Mouse (Mus musculus) liver, embryonic 14.5 days (tissue): Measurements from ENCODE around the gene Nepn. TPM values are rescaled to one million over a fixed set of nuclear protein-coding genes. Genes with fewer than 3 reads are reported as not detected.

ENCODE experiments used
- ATAC-seq: fragments of 200-750 bp; cut with Nextera tagmentation; 2 replicates; pipeline ENCODE4 v1.8.0; 2017; ENCODE audit warnings: moderate number of reproducible peaks, mild to moderate bottlenecking, moderate library complexity; ENCODE audit not compliant: insufficient read depth
- DNase-seq, 3 experiments: peaks; one replicate each; pipeline ENCODE4 v3.0.0-alpha.2; 2012 to 2013; ENCODE audit warnings: low read depth in 3 of 3, low spot score in 3 of 3
- H3K27ac ChIP-seq: fragments of 300-500 bp; sonication (generic); 2 replicates; pipeline ENCODE4 v1.5.1; 2014; ENCODE audit warnings: moderate library complexity, mild to moderate bottlenecking, control low read depth, inconsistent platforms
- H3K27me3 ChIP-seq: fragments of 300-500 bp; sonication (generic); 2 replicates; pipeline ENCODE4 v1.6.1; 2014; ENCODE audit warnings: mild to moderate bottlenecking, low read length, moderate library complexity; ENCODE audit not compliant: control insufficient read depth, insufficient read depth
- H3K36me3 ChIP-seq: fragments of 300-500 bp; sonication (generic); replicated peaks from 2 replicates; pipeline ENCODE4 v1.6.1; 2014; ENCODE audit warnings: low read depth; ENCODE audit not compliant: control insufficient read depth, insufficient read depth
- H3K4me1 ChIP-seq, 2 experiments: fragments of 200-500 bp in 1 of 2; fragments of 300-500 bp in 1 of 2; sonication (generic) in 1 of 2; replicated peaks; 2 replicates each; pipeline ENCODE4 v1.6.1; 2012 to 2014; ENCODE audit warnings: antibody characterized with exemption in 1 of 2, inconsistent platforms in 1 of 2, low read length in 1 of 2; ENCODE audit not compliant: control insufficient read depth in 2 of 2, insufficient read depth in 2 of 2
- H3K4me2 ChIP-seq: fragments of 300-500 bp; sonication (generic); 2 replicates; pipeline ENCODE4 v1.6.1; 2014; ENCODE audit warnings: low read depth, mild to moderate bottlenecking, control low read depth, moderate library complexity
- H3K4me3 ChIP-seq, 2 experiments: fragments of 200-500 bp in 1 of 2; fragments of 300-500 bp in 1 of 2; sonication (generic) in 1 of 2; 2 replicates each; pipeline ENCODE4 v1.5.1; 2012 to 2014; ENCODE audit warnings: low read depth in 2 of 2, low read length in 2 of 2, mild to moderate bottlenecking in 2 of 2, control low read depth in 1 of 2, inconsistent platforms in 1 of 2, moderate library complexity in 1 of 2; ENCODE audit not compliant: insufficient read depth in 1 of 2
- H3K9ac ChIP-seq: fragments of 300-500 bp; sonication (generic); replicated peaks from 2 replicates; pipeline ENCODE4 v1.6.1; 2014; ENCODE audit warnings: mild to moderate bottlenecking, control low read depth, moderate library complexity
- H3K9me3 ChIP-seq: fragments of 300-500 bp; sonication (generic); 2 replicates; pipeline ENCODE4 v1.6.1; 2016; ENCODE audit warnings: low read length, mixed read lengths; ENCODE audit not compliant: control insufficient read depth
- CTCF ChIP-seq: IDR thresholded peaks from 2 replicates; pipeline ENCODE4 v1.5.1; 2016; ENCODE audit warnings: antibody characterized with exemption, low read depth, control low read depth
- EP300 ChIP-seq: IDR thresholded peaks from 2 replicates; pipeline ENCODE4 v1.6.1; 2016; ENCODE audit warnings: antibody characterized with exemption, low read depth
- WGBS: fragments of 180-500 bp; shearing (Covaris S2); extraction: QIAGEN DNeasy Blood & Tissue Kit; methylation state at CpG from one replicate; pipeline ENCODE4 v1.1.7; 2014; ENCODE audit not compliant: insufficient replicate concordance; 5-methylcytosine and 5-hydroxymethylcytosine counted together
- polyA plus RNA-seq, 2 experiments: library from polyadenylated mRNA; depleted of rRNA in 1 of 2; stranded (reverse) in 1 of 2; unstranded in 1 of 2; fragments of >200 nt; fragmentation: Nextera tagmentation in 1 of 2; extraction: Ambion mirVana in 1 of 2; gene quantifications; 2 replicates each; pipeline versions ENCODE4 v1.2.1 to v1.2.3; 2012 to 2014

The Nepn gene
- polyA plus RNA-seq, 2 experiments = 0.01 to 0.10 TPM

DNA sequence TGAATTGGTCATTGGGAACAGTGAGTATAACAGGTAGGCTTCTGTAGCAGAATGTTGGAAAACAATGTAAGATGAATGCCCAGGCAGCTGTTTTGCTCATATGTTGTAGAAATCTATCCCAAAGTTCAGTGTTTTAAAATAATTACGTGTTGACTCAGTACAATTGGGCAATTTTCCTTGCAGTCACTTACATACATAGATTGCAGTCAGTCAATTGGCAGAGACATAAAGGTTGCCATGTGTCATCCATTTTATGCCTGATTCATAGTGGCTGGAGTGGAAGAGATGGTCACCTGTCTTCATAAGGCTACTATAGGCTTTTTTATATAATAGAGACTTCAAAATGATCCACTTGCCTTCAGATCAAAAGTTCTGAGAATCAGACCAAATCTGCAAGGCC is 31.8 kb downstream of the Nepn start:
- Histone ChIP-seq H3K4me2 (0 out of 2 replicates have a peak overlapping the region, but pooled peaks have one; percentile 1), H3K4me3 (no peak overlapping the region), H3K27ac (no peak overlapping the region), H3K36me3 (no peaks in the 10 kb centered on the region), H3K9ac (no peak overlapping the region), H3K4me1 (peaks cover 15 to 20% of the 10 kb centered on the region in 2 experiments), H3K27me3 (no peaks in the 10 kb centered on the region), H3K9me3 (no peaks in the 10 kb centered on the region)
- 58% methylated on average over 1 of the region's 1 CpGs for WGBS
- TF ChIP-seq CTCF = no peak
- TF ChIP-seq EP300 = no peak
- DNase-seq (no peak), ATAC-seq (no peak)

DNA sequence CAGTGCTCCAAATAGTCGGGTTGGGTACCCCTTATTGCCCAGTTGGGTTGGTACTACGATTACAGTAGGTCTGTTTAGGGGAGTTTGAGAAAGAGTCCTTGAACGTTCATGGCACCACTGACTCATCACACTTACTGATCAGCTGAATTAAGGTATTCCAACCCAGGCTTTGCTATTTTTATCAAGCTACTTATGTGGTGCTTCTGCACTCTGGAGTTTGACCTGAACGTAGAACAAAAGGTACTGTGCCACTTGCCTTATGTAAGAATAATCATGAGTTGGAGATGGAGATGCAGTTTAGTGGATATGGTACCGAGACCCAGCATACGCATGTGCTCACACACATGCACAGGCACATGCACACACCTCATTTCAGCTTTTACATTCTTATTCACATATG is 32.9 kb downstream of the Nepn start:
- 69% methylated on average over 6 of the region's 6 CpGs for WGBS
- DNase-seq = no peak
- Histone ChIP-seq H3K4me2 (no peak overlapping the region), H3K9ac (no peak overlapping the region), H3K9me3 (no peaks in the 10 kb centered on the region), H3K27me3 (no peaks in the 10 kb centered on the region), H3K27ac (no peak overlapping the region), H3K4me3 (no peak overlapping the region), H3K4me1 (peaks cover 11 to 15% of the 10 kb centered on the region in 2 experiments), H3K36me3 (no peaks in the 10 kb centered on the region)
- no peak for ATAC-seq
- TF ChIP-seq CTCF = no peak
- no peak for TF ChIP-seq EP300

DNA sequence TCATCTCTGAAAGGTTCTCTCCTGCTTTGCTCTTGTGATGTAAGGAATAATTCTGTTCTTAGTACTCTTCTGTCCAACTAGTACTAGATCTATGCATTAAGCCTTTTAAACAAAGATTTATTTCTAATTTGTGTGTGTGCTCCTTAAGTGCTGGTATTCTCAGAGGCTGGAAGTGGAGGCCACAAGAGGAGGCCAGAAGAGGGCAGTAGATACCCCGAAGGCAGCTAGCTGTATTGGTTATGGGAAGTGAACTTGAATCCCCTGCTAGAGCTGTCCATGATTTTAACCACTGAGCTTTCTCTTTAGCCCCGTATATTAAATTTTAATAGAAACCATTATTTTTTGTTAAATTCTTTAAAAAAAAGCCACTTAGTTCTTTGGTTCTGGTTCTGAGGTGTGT is 34.3 kb downstream of the Nepn start:
- Histone ChIP-seq H3K27me3 (no peaks in the 10 kb centered on the region), H3K4me3 (no peak overlapping the region), H3K36me3 (no peaks in the 10 kb centered on the region), H3K27ac (no peak overlapping the region), H3K4me2 (no peak overlapping the region), H3K4me1 (peaks cover 10 to 13% of the 10 kb centered on the region in 2 experiments), H3K9me3 (no peaks in the 10 kb centered on the region), H3K9ac (no peak overlapping the region)
- DNase-seq = no peak
- WGBS = 48% methylated on average over 2 of the region's 2 CpGs
- ATAC-seq = no peak
- TF ChIP-seq CTCF (peak; percentile 33), EP300 (no peak)

- DNase-seq (no peak), ATAC-seq (no peak)
- no peak overlapping the region for H3K27ac ChIP-seq
- H3K4me2 ChIP-seq = no peak overlapping the region
- H3K4me1 ChIP-seq = no peaks in the 10 kb centered on the region; a peak in 1 of 4 replicates
- TF ChIP-seq CTCF = no peak
- no peak for TF ChIP-seq EP300
- H3K9me3 ChIP-seq = no peaks in the 10 kb centered on the region
- H3K27me3 ChIP-seq = no peaks in the 10 kb centered on the region
- H3K36me3 ChIP-seq = peaks cover 9% of the 10 kb centered on the region
- 75% methylated on average over 7 of the region's 7 CpGs for WGBS
- no peak overlapping the region for H3K9ac ChIP-seq
- no peak overlapping the region for H3K4me3 ChIP-seq
These were observed 37.7 kb downstream of the Nepn start for GRCm38 (mm10) chr10:52426314-52426980.

DNA sequence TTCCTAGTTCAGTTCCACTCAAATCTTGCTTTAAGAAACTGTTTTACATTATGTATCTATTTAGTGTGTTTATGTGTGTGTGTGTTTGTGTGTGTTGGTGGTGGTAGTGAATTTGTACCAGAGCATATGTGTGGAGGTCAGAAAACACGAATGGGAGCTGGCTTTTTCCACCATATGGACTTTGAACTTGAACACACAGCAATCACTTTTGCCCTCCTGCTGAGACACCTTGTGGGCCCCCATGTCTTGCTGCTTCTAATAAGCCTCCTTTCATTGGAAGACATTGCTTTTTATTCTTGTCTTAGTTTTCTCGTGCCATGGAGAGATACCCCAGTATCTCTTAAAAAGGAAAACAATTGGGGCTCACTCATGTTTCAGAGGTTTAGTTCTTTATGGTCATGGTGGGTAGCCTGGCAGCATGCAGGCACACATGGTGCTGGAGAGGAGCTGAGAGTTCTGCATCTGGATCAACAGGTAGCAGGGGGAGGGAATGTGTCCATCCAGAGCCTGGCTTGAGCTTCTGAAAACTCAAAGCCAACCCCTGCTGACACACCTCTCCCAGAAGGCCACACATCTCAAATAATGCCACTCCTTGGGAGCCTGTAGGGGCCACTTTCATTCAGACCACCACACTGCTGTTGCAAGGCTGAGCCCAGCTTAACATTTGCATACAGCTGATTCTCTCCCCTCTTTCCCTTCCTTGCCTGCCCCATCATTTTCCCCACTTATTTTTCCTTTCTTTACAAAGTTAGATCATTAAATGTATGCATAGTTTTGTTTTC is 39.1 kb downstream of the Nepn start:
- no peaks in the 10 kb centered on the region; a peak in 1 of 4 replicates for H3K4me1 ChIP-seq
- DNase-seq = no peak
- ATAC-seq = no peak
- WGBS = 59% methylated on average over 2 of the region's 2 CpGs
- no peak overlapping the region for H3K9ac ChIP-seq
- TF ChIP-seq EP300 = no peak
- no peak for TF ChIP-seq CTCF
- no peak overlapping the region for H3K4me3 ChIP-seq
- H3K9me3 ChIP-seq = no peaks in the 10 kb centered on the region
- H3K27me3 ChIP-seq = no peaks in the 10 kb centered on the region
- no peak overlapping the region for H3K4me2 ChIP-seq
- no peak overlapping the region for H3K27ac ChIP-seq
- H3K36me3 ChIP-seq = peaks cover 14% of the 10 kb centered on the region
